Mouse (Mus musculus): ENCODE data around the gene Gm11146. TPM values are rescaled to one million over a fixed set of nuclear protein-coding genes. Genes with fewer than 3 reads are reported as not detected.

Gm11146 gene
- polyA plus RNA-seq, 1 experiment from 2014 or later: not detected

DNA sequence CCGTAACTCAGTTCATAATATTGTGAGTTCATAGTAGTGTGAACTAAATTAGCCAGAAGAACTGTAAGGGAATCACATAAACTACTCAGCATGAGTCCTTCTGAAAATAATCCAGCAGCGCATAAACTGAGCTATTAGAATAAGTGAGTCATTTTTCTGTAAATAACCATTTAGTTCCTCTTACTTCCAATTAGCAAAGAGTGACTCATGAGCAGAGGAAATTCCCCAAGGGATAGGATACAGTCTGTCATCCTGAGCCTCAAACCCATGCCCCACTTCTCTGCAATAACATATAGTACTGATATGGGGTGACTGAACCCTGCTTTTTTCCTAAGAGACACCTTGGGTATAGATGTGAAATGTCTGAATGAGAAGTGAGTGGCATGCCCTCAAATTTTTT is 687 bp upstream of the Gm11146 start:
- ATAC-seq (ENCODE audit: insufficient number of reproducible peaks, insufficient read depth, low FRiP score, low TSS enrichment, low read depth): no peak

GRCm38 (mm10) chr16:77598787-77599186 is 3.1 kb downstream of the Gm11146 start:
- Histone ChIP-seq H3K36me3 (no peaks in the 10 kb centered on the region), H3K9ac (replicated peaks) (no peak overlapping the region), H3K9me3 (no peaks in the 10 kb centered on the region), H3K27ac (no peak overlapping the region), H3K4me2 (no peak overlapping the region), H3K4me1 (replicated peaks) (peaks cover 4% of the 10 kb centered on the region), H3K4me3 (replicated peaks) (no peak overlapping the region), H3K27me3 (no peaks in the 10 kb centered on the region)
- no peak for ATAC-seq (ENCODE audit: insufficient number of reproducible peaks, insufficient read depth, low FRiP score, low TSS enrichment, low read depth)
- WGBS: 96% methylated on average over 8 of the region's 8 CpGs

More for the DNA sequence above, 687 bp upstream of the Gm11146 start:
- Histone ChIP-seq H3K4me2 (no peak overlapping the region), H3K9me3 (no peaks in the 10 kb centered on the region), H3K36me3 (no peaks in the 10 kb centered on the region), H3K9ac (replicated peaks) (no peak overlapping the region), H3K27me3 (no peaks in the 10 kb centered on the region), H3K27ac (no peak overlapping the region), H3K4me3 (replicated peaks) (no peak overlapping the region), H3K4me1 (replicated peaks) (no peaks in the 10 kb centered on the region)
- WGBS: 76% methylated on average over 2 of the region's 2 CpGs

DNA sequence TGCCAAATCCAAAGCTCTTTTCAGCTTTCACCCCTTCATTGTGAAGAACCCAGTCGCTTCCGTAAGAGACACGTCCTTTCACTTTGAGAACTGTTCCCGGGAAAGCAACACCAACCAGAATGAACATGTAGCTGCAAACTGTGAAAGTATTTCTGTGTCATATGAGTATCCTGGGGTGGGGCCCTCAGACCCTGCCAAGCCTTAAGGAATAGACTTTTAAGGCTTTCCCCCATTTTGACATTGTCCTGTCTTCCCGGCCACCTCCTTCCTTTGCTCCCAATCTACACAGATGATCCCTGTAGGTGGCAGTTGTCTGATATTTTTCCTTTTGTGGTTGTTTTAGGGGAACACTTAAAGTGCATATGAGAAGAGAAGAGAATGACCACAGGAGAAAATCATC is 5.3 kb downstream of the Gm11146 start:
- 0 out of 2 replicates have a peak, but pooled peaks cover under 1% of the 10 kb centered on the region for H3K9me3 ChIP-seq
- no peak overlapping the region for H3K4me2 ChIP-seq
- H3K9ac ChIP-seq (replicated peaks): no peak overlapping the region
- H3K27ac ChIP-seq: no peak overlapping the region
- no peak overlapping the region for H3K4me3 ChIP-seq (replicated peaks)
- H3K36me3 ChIP-seq: no peaks in the 10 kb centered on the region
- H3K27me3 ChIP-seq: no peaks in the 10 kb centered on the region
- no peak for ATAC-seq (ENCODE audit: insufficient number of reproducible peaks, insufficient read depth, low FRiP score, low TSS enrichment, low read depth)
- WGBS: 91% methylated on average over 5 of the region's 5 CpGs
- peaks cover 12% of the 10 kb centered on the region for H3K4me1 ChIP-seq (replicated peaks)

DNA sequence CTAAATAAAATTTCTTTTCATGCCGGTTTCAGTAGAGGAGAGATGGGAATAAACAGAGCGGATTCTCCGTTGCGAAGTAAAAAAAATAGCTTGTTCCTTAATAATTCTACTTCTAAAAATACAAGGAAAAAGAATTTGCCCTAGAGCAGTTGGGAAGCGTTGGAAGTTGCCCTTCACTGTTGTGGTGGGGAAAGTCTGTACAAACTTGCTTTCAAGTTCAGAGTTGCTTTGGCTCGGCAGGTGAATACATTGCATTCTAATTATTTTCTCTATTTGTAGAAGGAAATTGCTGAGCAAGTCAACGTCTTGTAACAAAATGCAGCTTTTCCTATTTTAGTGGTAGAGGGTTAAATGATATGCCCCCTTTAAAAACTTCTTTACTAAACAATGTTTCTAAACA is 6.2 kb downstream of the Gm11146 start:
- Histone ChIP-seq H3K9me3 (peaks cover 5% of the 10 kb centered on the region; the same call in 1 of the 2 replicates), H3K27me3 (no peaks in the 10 kb centered on the region), H3K4me3 (replicated peaks) (no peak overlapping the region), H3K27ac (no peak overlapping the region), H3K9ac (replicated peaks) (no peak overlapping the region), H3K4me2 (no peak overlapping the region), H3K36me3 (no peaks in the 10 kb centered on the region), H3K4me1 (replicated peaks) (peaks cover 12% of the 10 kb centered on the region)
- ATAC-seq (ENCODE audit: insufficient number of reproducible peaks, insufficient read depth, low FRiP score, low TSS enrichment, low read depth): no peak
- WGBS: 75% methylated on average over 7 of the region's 7 CpGs

GRCm38 (mm10) chr16:77594553-77594952 is 7.3 kb downstream of the Gm11146 start:
- peaks cover 5% of the 10 kb centered on the region; the same call in 1 of the 2 replicates for H3K9me3 ChIP-seq
- H3K4me2 ChIP-seq: no peak overlapping the region
- WGBS: 92% methylated on average over 13 of the region's 13 CpGs
- no peak overlapping the region for H3K9ac ChIP-seq (replicated peaks)
- H3K4me3 ChIP-seq (replicated peaks): no peak overlapping the region
- no peaks in the 10 kb centered on the region for H3K36me3 ChIP-seq
- no peaks in the 10 kb centered on the region for H3K27me3 ChIP-seq
- peaks cover 12% of the 10 kb centered on the region for H3K4me1 ChIP-seq (replicated peaks)
- ATAC-seq (ENCODE audit: insufficient number of reproducible peaks, insufficient read depth, low FRiP score, low TSS enrichment, low read depth): no peak
- H3K27ac ChIP-seq: no peak overlapping the region

- Histone ChIP-seq H3K4me2 (no peak overlapping the region), H3K4me3 (replicated peaks) (no peak overlapping the region), H3K9me3 (peaks cover 5% of the 10 kb centered on the region; the same call in 1 of the 2 replicates), H3K27me3 (no peaks in the 10 kb centered on the region), H3K4me1 (replicated peaks) (peaks cover 12% of the 10 kb centered on the region), H3K27ac (peak overlapping the region; percentile 1; the same call in 1 of the 2 replicates), H3K9ac (replicated peaks) (no peak overlapping the region), H3K36me3 (no peaks in the 10 kb centered on the region)
- ATAC-seq (ENCODE audit: insufficient number of reproducible peaks, insufficient read depth, low FRiP score, low TSS enrichment, low read depth): no peak
- WGBS: 64% methylated on average over 12 of the region's 12 CpGs
Measured at GRCm38 (mm10) chr16:77593828-77594421, 8.0 kb downstream of the Gm11146 start.

DNA sequence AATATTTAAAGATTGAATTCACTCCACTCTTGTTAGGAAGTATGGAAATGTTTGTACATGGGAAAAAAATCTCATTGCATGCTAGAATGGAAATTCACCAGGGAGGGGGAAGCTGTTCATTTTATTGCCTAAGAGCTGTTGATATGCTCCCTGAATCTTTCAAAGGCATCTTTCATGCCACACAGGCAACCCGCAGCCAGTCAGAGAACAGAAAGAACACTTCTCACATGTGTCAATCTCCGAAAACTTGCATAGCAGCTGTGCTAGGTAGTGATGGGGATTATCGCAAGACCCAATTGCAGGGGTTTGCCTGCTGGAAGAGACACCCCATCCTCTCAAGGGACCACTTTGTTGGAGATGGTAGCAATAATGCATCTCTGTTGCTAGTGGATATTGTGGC is 8.9 kb downstream of the Gm11146 start:
- no peaks in the 10 kb centered on the region for H3K27me3 ChIP-seq
- no peaks in the 10 kb centered on the region for H3K36me3 ChIP-seq
- no peak overlapping the region for H3K27ac ChIP-seq
- H3K9me3 ChIP-seq: peaks cover 5% of the 10 kb centered on the region; the same call in 1 of the 2 replicates
- H3K4me3 ChIP-seq (replicated peaks): no peak overlapping the region
- WGBS: 66% methylated on average over 3 of the region's 3 CpGs
- ATAC-seq (ENCODE audit: insufficient number of reproducible peaks, insufficient read depth, low FRiP score, low TSS enrichment, low read depth): peak; percentile 56; the same call in 1 of the 2 replicates
- no peak overlapping the region for H3K4me2 ChIP-seq
- peaks cover 12% of the 10 kb centered on the region for H3K4me1 ChIP-seq (replicated peaks)
- H3K9ac ChIP-seq (replicated peaks): no peak overlapping the region

DNA sequence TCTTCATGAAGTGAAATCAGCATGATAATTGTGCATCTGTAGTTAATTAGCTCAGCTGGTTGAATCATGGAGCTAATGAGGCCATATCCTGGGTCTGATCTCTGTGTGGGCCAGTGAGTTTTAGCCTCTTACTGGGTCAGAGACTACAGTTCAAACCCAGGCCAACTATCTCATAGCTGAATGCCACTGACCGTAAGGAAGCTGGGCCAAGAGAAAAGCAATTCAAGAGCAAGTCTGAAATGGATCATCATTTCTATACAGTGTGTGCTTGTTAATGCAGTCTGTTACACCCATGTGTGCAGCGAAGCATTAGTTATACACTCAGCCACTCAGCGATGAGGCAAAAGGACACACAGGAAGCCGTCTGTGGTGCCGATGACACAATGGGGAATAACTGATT is 28.9 kb downstream of the Gm11146 start:
- 78% methylated on average over 5 of the region's 5 CpGs for WGBS
- Histone ChIP-seq H3K27ac (no peak overlapping the region), H3K9ac (replicated peaks) (no peak overlapping the region), H3K4me2 (no peak overlapping the region), H3K27me3 (no peaks in the 10 kb centered on the region), H3K4me1 (replicated peaks) (0 out of 2 replicates have a peak, but pooled peaks cover 4% of the 10 kb centered on the region), H3K4me3 (replicated peaks) (no peak overlapping the region), H3K36me3 (no peaks in the 10 kb centered on the region), H3K9me3 (no peaks in the 10 kb centered on the region)
- no peak for ATAC-seq (ENCODE audit: insufficient number of reproducible peaks, insufficient read depth, low FRiP score, low TSS enrichment, low read depth)

DNA sequence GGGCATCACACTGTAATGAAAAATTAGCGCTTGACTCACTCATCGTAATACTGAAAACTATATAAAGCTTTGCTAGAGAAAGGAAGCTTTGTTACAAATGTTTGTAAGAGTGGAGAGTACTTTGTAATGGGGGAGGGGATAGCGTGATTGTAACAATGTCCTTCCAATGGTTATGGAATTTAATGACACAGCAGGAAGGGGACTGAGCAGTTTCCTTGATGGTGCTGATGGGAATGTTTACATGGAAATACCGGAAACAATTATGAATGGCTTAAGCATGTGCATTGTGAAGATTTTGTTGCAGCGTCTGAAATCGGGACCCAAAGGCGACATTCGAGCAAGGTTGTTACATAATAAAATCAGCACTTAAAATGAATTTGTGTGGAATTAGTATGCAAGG is 32.4 kb downstream of the Gm11146 start:
- H3K27me3 ChIP-seq: no peaks in the 10 kb centered on the region
- no peak overlapping the region for H3K27ac ChIP-seq
- no peak for ATAC-seq (ENCODE audit: insufficient number of reproducible peaks, insufficient read depth, low FRiP score, low TSS enrichment, low read depth)
- H3K36me3 ChIP-seq: no peaks in the 10 kb centered on the region
- no peak overlapping the region for H3K9ac ChIP-seq (replicated peaks)
- no peaks in the 10 kb centered on the region for H3K9me3 ChIP-seq
- 81% methylated on average over 8 of the region's 8 CpGs for WGBS
- no peak overlapping the region for H3K4me2 ChIP-seq
- 0 out of 2 replicates have a peak, but pooled peaks cover 4% of the 10 kb centered on the region for H3K4me1 ChIP-seq (replicated peaks)
- no peak overlapping the region for H3K4me3 ChIP-seq (replicated peaks)

- Histone ChIP-seq H3K9me3 (no peaks in the 10 kb centered on the region), H3K4me1 (replicated peaks) (0 out of 2 replicates have a peak, but pooled peaks cover 4% of the 10 kb centered on the region), H3K4me2 (no peak overlapping the region), H3K36me3 (no peaks in the 10 kb centered on the region), H3K4me3 (replicated peaks) (no peak overlapping the region), H3K9ac (replicated peaks) (no peak overlapping the region), H3K27ac (no peak overlapping the region), H3K27me3 (no peaks in the 10 kb centered on the region)
- 76% methylated on average over 3 of the region's 3 CpGs for WGBS
- no peak for ATAC-seq (ENCODE audit: insufficient number of reproducible peaks, insufficient read depth, low FRiP score, low TSS enrichment, low read depth)
Measured at GRCm38 (mm10) chr16:77568384-77568783, 33.5 kb downstream of the Gm11146 start.

DNA sequence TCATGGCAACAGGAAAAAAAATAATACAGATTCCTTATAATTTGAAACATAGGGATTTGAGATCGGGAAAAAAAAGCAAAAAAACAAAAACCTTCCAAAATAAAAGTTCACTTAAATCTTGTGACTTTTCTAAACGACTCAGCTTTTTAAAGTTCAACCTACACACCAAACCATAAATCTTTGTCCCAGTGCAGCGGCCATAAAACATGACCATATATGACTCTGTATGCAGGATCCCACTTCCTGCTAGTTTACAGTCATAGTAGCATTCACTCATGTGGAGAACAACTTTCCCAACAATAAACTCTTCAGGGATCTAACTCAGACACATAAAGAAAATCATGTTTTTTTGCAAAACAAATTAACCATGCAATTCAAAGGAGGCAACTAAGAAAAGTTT is 39.0 kb downstream of the Gm11146 start:
- Histone ChIP-seq H3K27me3 (no peaks in the 10 kb centered on the region), H3K27ac (no peak overlapping the region), H3K4me1 (replicated peaks) (no peaks in the 10 kb centered on the region; the same call in 1 of the 2 replicates), H3K4me2 (no peak overlapping the region), H3K4me3 (replicated peaks) (no peak overlapping the region), H3K36me3 (no peaks in the 10 kb centered on the region), H3K9me3 (no peaks in the 10 kb centered on the region), H3K9ac (replicated peaks) (no peak overlapping the region)
- ATAC-seq (ENCODE audit: insufficient number of reproducible peaks, insufficient read depth, low FRiP score, low TSS enrichment, low read depth): no peak
- 59% methylated on average over 3 of the region's 3 CpGs for WGBS
